8 mouse cellular contexts compared by ENCODE assay signal in genomic region chr5:107437464-107438281, GRCm38 (mm10). TPM values are rescaled to one million over a fixed set of nuclear protein-coding genes. Genes with fewer than 3 reads are reported as not detected.
DNase-seq lines count a peak whose midpoint lies in the region; ATAC-seq lines count a peak whose summit lies in the region.

Btbd8 (plus strand) TSS chr5:107437997.

- ATAC-seq in hindbrain, embryonic 14.5 days (ENCODE audit: low FRiP score) = peak; percentile 96

- H3K9me3 ChIP-seq in hindbrain, embryonic 14.5 days (ENCODE audit: control insufficient read depth, low read length) = no peaks in the 10 kb centered on the region

- peak within 1 kb of the TSS; percentile 76 for H3K4me3 ChIP-seq in hindbrain, embryonic 14.5 days (replicated peaks; ENCODE audit: low read length)

- DNase-seq in NIH3T3 (ENCODE audit: low read depth) = peak; percentile 99
- DNase-seq in cerebellum, postnatal 10 days = peak; percentile 98
- DNase-seq in frontal cortex, postnatal 14 days (ENCODE audit: low spot score in 2 of 2) = peak; percentile 82 to 89
- peak; percentile 97 for DNase-seq in hindbrain, embryonic 14.5 days (ENCODE audit: low spot score)
- DNase-seq in layer of hippocampus, postnatal 36 days = peak; percentile 89 to 91
- peak; percentile 96 for DNase-seq in lung, postnatal 36 days
- peak; percentile 97 for DNase-seq in retina, postnatal 1 day
- DNase-seq in urinary bladder, adult 18-20 months (ENCODE audit: low spot score in 2 of 2) = peak; percentile 86 to 92

- H3K36me3 ChIP-seq in hindbrain, embryonic 14.5 days (replicated peaks; ENCODE audit: control insufficient read depth, insufficient read depth) = no peaks in the 10 kb centered on the region

- peak within 1 kb of the TSS; percentile 64 for H3K4me2 ChIP-seq in hindbrain, embryonic 14.5 days (replicated peaks)

- 0% methylated on average over 50 of the region's 51 CpGs for WGBS in hindbrain, embryonic 14.5 days

- peak within 1 kb of the TSS; percentile 83 for H3K27ac ChIP-seq in hindbrain, embryonic 14.5 days

- H3K4me1 ChIP-seq in hindbrain, embryonic 14.5 days (replicated peaks; ENCODE audit: control insufficient read depth, insufficient read depth, low read length) = peaks cover 11% of the 10 kb centered on the region; the same call in 1 of the 2 replicates

- H3K9ac ChIP-seq in hindbrain, embryonic 14.5 days = peak within 1 kb of the TSS; percentile 93

- H3K27me3 ChIP-seq in hindbrain, embryonic 14.5 days (ENCODE audit: control insufficient read depth, insufficient read depth, low read length) = no peaks in the 10 kb centered on the region

RNA-seq across cellular contexts. Expression of gene Btbd8, which starts in this region (rescaled TPM):
- 17.9 and 23.0 TPM in 2 replicates for polyA plus RNA-seq in hindbrain, embryonic 14.5 days (2014; fragmentation: Nextera tagmentation; extraction: Ambion mirVana)
- 100 to 1,000 TPM; 106 to 112 TPM for total RNA-seq in layer of hippocampus, postnatal 36 days (2021)

Comparison
In these comparisons a context has a peak if more than half of its experiments do, and no peak if none do; other contexts are left out.
1. Peak in every context shown above with its lines: DNase-seq, ATAC-seq, H3K4me3 ChIP-seq and H3K27ac ChIP-seq.